Mouse (Mus musculus) hindbrain, embryonic 16.5 days (tissue): Measurements from ENCODE around the gene Zfp558. TPM values are rescaled to one million over a fixed set of nuclear protein-coding genes. Genes with fewer than 3 reads are reported as not detected.

Source experiments
- microRNA-seq: library from miRNA; unstranded; fragments of <30 nt; microRNA quantifications from one replicate; pipeline ENCODE4, GENCODE M21; 2017
- polyA plus RNA-seq: library from polyadenylated mRNA; unstranded; fragments of >200 nt; fragmentation: Nextera tagmentation; extraction: Ambion mirVana; gene quantifications from 2 replicates; pipeline ENCODE4 v1.2.1, GENCODE M21; 2015

Zfp558 gene
- polyA plus RNA-seq, 1 experiment from 2014 or later = 31.3 TPM

Small RNA genes lying within 50 kb of the gene (microRNA-seq; reads per million reads assigned to microRNA genes)
- not detected for gene Gm22854

Other genes starting within 250 kb of the Zfp558 start
- 115 and 116 TPM in 2 replicates for gene Chordc1, start 186.1 kb downstream of the Zfp558 start, polyA plus RNA-seq
- 2.5 and 3.3 TPM in 2 replicates for gene Naalad2, start 75.3 kb downstream of the Zfp558 start, polyA plus RNA-seq
- not detected in 2 replicates for gene Ubtfl1, start 73.8 kb downstream of the Zfp558 start, polyA plus RNA-seq
- not detected in 2 replicates for gene Mbd3l2, start 47.6 kb downstream of the Zfp558 start, polyA plus RNA-seq
- not detected in 2 replicates for gene Mbd3l1, start 91 bp upstream of the Zfp558 start, polyA plus RNA-seq
- 0.09 TPM in 1 of 2 replicates, not detected in the other for gene Muc16, start 196.3 kb upstream of the Zfp558 start, polyA plus RNA-seq